Mouse (Mus musculus): ENCODE measurements around the gene Nrf1. TPM values are rescaled to one million over a fixed set of nuclear protein-coding genes. Genes with fewer than 3 reads are reported as not detected.

The Nrf1 gene
- polyA plus RNA-seq, 1 experiment: 26.2 TPM

DNA sequence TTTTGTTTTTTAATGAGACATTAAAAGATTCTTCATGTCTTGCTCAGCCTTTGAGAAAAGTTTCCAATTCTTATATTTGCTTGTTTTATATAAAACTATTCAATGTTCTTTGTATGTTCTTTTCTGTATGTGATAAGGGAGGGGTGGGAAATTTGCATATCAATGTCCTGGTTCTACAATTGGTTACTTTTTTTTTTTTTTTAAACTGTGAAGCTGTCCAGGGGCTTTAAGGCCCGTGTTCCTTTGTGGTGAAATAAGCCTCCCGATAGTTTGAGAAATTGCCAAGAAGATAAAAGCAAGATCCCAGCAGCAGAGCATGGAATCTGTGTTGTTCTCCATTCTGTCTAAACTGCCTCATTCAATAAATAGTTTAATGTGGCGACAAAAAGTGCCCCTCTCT is 105.3 kb downstream of the Nrf1 start:
- H3K4me1 ChIP-seq (ENCODE audit: control insufficient read depth, insufficient read depth, low read length): no peaks in the 10 kb centered on the region
- no peak overlapping the region for H3K27ac ChIP-seq (ENCODE audit: insufficient read depth, low read length)
- TF ChIP-seq POLR2A (IDR thresholded peaks at IDR 0.05; ENCODE audit: extremely low read depth, insufficient read depth, low read length) (no peak), CTCF (IDR thresholded peaks at IDR 0.05; ENCODE audit: extremely low read depth, insufficient read depth, low read length) (no peak)
- H3K4me3 ChIP-seq (ENCODE audit: insufficient read depth, low read length): no peak overlapping the region

DNA sequence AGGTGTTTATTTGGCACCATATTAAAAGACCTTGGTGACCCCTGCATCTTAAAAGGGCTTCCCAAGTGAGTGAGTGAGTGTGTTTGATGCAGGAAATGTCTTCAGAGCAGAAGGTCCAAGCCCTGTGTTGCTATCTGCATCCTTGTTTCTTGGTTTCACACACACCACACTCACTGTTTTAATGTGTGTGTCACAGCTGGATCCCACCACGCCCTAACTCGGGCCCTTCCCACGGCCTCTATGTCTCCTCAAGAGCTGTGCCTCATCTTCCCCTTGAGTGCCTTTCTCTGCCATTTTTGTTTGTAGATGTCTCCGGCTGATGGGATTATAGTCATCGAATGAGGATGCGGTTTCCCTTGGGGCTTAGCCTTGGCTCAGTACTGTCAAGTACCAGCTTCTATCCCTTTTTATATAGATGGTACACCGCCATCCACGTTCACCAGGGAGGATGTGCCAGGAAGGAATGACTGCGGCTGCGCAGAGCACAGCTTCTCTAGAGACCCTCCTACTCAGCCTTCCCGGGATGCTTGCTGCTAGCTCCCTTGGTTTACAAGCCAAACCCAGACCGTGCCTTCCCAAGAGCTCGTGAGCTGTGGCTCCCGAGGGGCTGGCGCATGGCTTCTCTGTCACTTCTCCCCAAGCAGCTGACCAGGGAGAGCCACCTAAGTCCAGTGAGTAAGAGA is 106.1 kb downstream of the Nrf1 start:
- TF ChIP-seq CTCF (IDR thresholded peaks at IDR 0.05; ENCODE audit: extremely low read depth, insufficient read depth, low read length) (no peak), POLR2A (IDR thresholded peaks at IDR 0.05; ENCODE audit: extremely low read depth, insufficient read depth, low read length) (no peak)
- Histone ChIP-seq H3K4me3 (ENCODE audit: insufficient read depth, low read length) (no peak overlapping the region), H3K4me1 (ENCODE audit: control insufficient read depth, insufficient read depth, low read length) (no peaks in the 10 kb centered on the region), H3K27ac (ENCODE audit: insufficient read depth, low read length) (no peak overlapping the region)

DNA sequence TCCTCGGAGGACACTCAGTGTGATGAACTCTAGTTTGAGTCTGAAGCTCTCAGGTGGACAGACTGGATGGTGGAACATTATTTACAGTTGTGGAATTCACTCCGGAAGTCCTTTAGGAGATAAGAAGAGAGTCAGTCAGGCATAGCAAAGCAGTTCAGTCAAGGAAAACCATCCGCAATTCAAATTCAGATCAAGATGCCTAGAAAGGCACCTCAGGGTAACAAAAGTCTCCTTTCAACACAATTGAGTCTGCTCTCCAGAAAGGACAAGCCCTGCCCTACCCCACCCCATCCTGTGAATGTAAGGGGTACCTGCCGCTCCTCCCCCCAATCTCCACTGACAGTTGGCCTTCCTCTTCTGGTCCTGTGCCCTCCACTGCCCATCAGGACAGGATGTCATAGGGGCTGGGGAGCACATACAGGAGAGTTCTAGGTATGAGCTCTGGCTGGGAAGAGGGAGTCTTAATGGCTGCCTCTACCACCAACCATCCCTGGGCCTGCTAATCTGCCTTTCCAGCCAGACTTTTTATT is 111.8 kb downstream of the Nrf1 start:
- no peak overlapping the region for H3K4me3 ChIP-seq (ENCODE audit: insufficient read depth, low read length)
- H3K27ac ChIP-seq (ENCODE audit: insufficient read depth, low read length): no peak overlapping the region
- TF ChIP-seq CTCF (IDR thresholded peaks at IDR 0.05; ENCODE audit: extremely low read depth, insufficient read depth, low read length) (no peak), POLR2A (IDR thresholded peaks at IDR 0.05; ENCODE audit: extremely low read depth, insufficient read depth, low read length) (no peak)
- no peaks in the 10 kb centered on the region for H3K4me1 ChIP-seq (ENCODE audit: control insufficient read depth, insufficient read depth, low read length)

DNA sequence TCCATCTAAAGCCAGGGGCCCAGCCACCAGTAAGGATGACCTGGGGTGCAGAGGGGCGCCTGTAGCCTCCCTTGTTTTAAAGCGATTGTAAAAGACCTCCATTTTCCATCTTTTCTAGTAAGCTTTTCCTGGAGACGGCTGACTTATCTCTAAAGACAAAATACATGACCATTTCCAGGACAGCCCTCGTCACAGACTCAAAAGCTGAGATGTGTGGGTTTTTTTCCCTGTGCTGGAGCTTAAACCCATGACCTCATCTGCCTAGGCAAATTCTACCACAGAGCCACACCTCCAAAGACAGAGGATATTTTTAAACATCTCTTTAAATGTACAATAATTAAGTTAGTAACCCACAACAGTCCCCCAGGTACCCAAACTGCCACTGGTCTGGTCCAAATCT is 112.6 kb downstream of the Nrf1 start:
- Histone ChIP-seq H3K4me3 (ENCODE audit: insufficient read depth, low read length) (no peak overlapping the region), H3K4me1 (ENCODE audit: control insufficient read depth, insufficient read depth, low read length) (no peaks in the 10 kb centered on the region), H3K27ac (ENCODE audit: insufficient read depth, low read length) (no peak overlapping the region)
- no peak for TF ChIP-seq POLR2A (IDR thresholded peaks at IDR 0.05; ENCODE audit: extremely low read depth, insufficient read depth, low read length)
- TF ChIP-seq CTCF (IDR thresholded peaks at IDR 0.05; ENCODE audit: extremely low read depth, insufficient read depth, low read length): no peak

DNA sequence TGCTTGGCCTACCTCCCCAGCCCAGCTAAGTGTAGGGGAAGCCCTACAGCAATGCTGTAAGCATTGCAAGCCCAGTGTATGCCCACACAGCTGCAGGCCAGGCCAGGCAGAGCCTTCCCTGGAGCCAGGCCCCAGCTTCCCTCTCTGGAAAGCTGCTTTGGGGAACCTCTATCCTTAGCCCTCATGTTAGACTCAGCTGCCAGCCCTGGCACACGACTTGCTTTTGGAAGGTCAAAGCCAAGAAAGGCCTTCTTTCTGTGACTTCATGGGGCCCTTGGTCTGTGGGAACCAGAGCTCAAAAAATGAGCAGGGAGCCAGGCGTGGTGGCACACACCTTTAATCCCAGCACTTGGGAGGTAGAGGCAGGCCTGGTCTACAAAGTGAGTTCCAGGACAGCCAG is 113.8 kb downstream of the Nrf1 start:
- Histone ChIP-seq H3K4me1 (ENCODE audit: control insufficient read depth, insufficient read depth, low read length) (no peaks in the 10 kb centered on the region), H3K4me3 (ENCODE audit: insufficient read depth, low read length) (no peak overlapping the region), H3K27ac (ENCODE audit: insufficient read depth, low read length) (no peak overlapping the region)
- no peak for TF ChIP-seq CTCF (IDR thresholded peaks at IDR 0.05; ENCODE audit: extremely low read depth, insufficient read depth, low read length)
- no peak for TF ChIP-seq POLR2A (IDR thresholded peaks at IDR 0.05; ENCODE audit: extremely low read depth, insufficient read depth, low read length)

DNA sequence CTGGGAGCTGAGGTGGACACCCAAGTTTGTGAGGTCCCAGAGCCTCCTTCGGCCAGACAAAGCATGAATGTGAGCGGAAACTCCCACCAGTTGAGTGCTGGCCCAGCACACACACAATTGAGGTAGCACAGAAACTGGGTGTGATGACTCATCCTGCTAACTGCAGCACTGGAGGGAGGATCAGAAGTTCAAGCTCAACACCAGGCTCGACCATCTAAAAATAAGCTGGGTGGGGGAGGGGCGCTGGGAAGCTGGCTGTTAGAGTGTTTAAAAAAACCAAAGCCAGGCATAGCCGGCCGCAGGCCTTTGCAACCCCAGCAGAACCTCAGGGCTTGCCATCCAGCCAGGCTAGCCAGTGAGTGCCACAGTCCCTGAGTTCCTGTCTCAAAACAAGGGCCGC is 114.3 kb downstream of the Nrf1 start:
- TF ChIP-seq POLR2A (IDR thresholded peaks at IDR 0.05; ENCODE audit: extremely low read depth, insufficient read depth, low read length): no peak
- no peak for TF ChIP-seq CTCF (IDR thresholded peaks at IDR 0.05; ENCODE audit: extremely low read depth, insufficient read depth, low read length)
- Histone ChIP-seq H3K4me3 (ENCODE audit: insufficient read depth, low read length) (no peak overlapping the region), H3K4me1 (ENCODE audit: control insufficient read depth, insufficient read depth, low read length) (no peaks in the 10 kb centered on the region), H3K27ac (ENCODE audit: insufficient read depth, low read length) (no peak overlapping the region)

DNA sequence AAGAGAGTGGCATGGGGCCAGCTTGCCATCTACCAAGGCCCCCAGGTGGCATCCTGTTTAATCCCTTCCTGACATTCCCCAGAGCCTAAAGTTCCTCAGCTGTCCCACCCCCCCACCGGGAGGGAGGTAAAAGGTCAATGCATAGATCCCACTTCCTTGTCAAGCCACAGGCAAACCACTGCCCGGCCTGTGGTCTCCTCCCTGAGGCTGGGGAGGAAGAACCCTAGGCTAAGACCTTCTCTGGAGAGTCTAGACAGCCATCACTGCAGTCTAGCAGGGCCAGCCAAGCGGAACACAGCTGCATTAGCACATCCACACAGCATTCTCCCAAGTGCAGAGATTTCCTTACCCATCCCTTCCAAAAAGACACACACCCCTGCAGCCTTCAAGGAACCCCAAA is 118.6 kb downstream of the Nrf1 start:
- no peak overlapping the region for H3K27ac ChIP-seq (ENCODE audit: insufficient read depth, low read length)
- H3K4me1 ChIP-seq (ENCODE audit: control insufficient read depth, insufficient read depth, low read length): no peaks in the 10 kb centered on the region
- TF ChIP-seq CTCF (IDR thresholded peaks at IDR 0.05; ENCODE audit: extremely low read depth, insufficient read depth, low read length): no peak
- TF ChIP-seq POLR2A (IDR thresholded peaks at IDR 0.05; ENCODE audit: extremely low read depth, insufficient read depth, low read length): no peak
- H3K4me3 ChIP-seq (ENCODE audit: insufficient read depth, low read length): no peak overlapping the region

DNA sequence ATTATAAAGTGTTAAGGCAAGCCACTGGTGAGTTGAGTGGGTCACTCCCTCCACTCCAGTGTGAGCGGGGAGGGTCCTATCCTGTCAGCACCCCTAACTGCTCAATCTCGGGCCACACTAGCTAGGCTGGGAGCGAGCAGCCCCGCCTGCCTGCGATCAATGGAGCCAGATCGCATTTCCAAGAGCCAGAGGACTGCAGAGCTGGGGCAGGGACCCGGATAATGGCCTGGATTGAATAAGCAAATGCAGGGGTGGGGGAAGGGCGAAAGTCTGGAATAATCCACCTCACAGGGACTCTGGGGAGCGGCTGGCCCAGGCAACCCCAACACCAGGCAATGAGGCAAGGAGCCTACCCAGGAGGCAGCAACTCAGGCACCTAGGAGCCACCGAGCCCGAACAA is 119.4 kb downstream of the Nrf1 start:
- H3K4me1 ChIP-seq (ENCODE audit: control insufficient read depth, insufficient read depth, low read length): no peaks in the 10 kb centered on the region
- TF ChIP-seq CTCF (IDR thresholded peaks at IDR 0.05; ENCODE audit: extremely low read depth, insufficient read depth, low read length) (no peak), POLR2A (IDR thresholded peaks at IDR 0.05; ENCODE audit: extremely low read depth, insufficient read depth, low read length) (no peak)
- H3K4me3 ChIP-seq (ENCODE audit: insufficient read depth, low read length): no peak overlapping the region
- no peak overlapping the region for H3K27ac ChIP-seq (ENCODE audit: insufficient read depth, low read length)

DNA sequence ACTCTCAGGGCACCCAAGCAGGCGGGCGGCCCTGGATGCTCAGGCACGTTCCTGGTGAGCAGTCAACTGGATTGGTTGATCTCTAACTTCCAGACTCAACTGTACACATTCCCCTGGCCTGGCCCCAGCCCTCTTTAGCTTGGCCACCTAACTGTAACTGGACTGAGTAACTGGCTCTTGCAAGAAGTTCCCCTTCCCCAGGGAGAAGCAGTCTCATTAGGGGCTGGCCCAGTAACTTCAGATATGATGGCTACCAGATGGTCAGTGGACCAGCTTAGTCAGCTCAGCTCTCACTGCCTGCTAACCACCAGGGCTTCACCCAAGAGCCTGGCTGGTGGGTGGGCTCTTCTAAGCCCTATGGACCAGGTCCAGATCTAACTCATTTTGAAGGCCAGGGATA is 120.5 kb downstream of the Nrf1 start:
- TF ChIP-seq POLR2A (IDR thresholded peaks at IDR 0.05; ENCODE audit: extremely low read depth, insufficient read depth, low read length) (no peak), CTCF (IDR thresholded peaks at IDR 0.05; ENCODE audit: extremely low read depth, insufficient read depth, low read length) (no peak)
- no peak overlapping the region for H3K27ac ChIP-seq (ENCODE audit: insufficient read depth, low read length)
- H3K4me3 ChIP-seq (ENCODE audit: insufficient read depth, low read length): no peak overlapping the region

DNA sequence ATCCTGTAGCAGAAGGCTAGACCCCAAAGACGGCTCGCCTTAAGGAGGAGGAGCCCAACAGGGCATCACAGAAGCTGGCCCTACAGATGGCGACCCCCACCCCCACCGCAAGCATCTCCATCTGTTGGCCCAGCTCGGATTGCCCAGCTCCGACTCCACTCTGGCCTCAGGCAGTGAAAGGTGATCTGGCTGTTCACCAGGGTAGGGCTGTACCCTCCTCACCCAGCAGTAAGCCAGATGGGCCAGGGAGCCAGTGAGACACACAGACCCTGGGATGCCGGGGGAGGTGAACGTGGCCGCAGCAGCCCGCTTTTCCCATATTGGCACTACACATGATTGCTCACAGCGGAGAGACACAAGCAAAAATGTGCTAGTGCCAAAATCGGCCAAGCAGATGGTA is 121.4 kb downstream of the Nrf1 start:
- no peak overlapping the region for H3K27ac ChIP-seq (ENCODE audit: insufficient read depth, low read length)
- TF ChIP-seq CTCF (IDR thresholded peaks at IDR 0.05; ENCODE audit: extremely low read depth, insufficient read depth, low read length) (no peak), POLR2A (IDR thresholded peaks at IDR 0.05; ENCODE audit: extremely low read depth, insufficient read depth, low read length) (no peak)
- no peaks in the 10 kb centered on the region for H3K4me1 ChIP-seq (ENCODE audit: control insufficient read depth, insufficient read depth, low read length)
- no peak overlapping the region for H3K4me3 ChIP-seq (ENCODE audit: insufficient read depth, low read length)

More for the DNA sequence above, 120.5 kb downstream of the Nrf1 start:
- H3K4me1 ChIP-seq (ENCODE audit: control insufficient read depth, insufficient read depth, low read length): no peaks in the 10 kb centered on the region
